Mouse (Mus musculus) testis, adult 10 weeks (tissue): ENCODE results near the gene Rab11fip4. TPM values are rescaled to one million over a fixed set of nuclear protein-coding genes. Genes with fewer than 3 reads are reported as not detected.

Experiments
- polyA plus RNA-seq: library from polyadenylated mRNA; stranded (reverse); fragments of 350-450 nt; fragmentation: Illumina TruSeq; extraction: RNeasy Lipid Tissue Mini Kit (QIAGEN cat#74804); gene quantifications from one replicate; pipeline ENCODE4 v1.2.3, GENCODE M21; 2014; ENCODE audit warnings: low read depth, low replicate concordance

Rab11fip4 gene
- polyA plus RNA-seq, result 2.1 TPM

GRCm38 (mm10) chr11:79590664-79591590 lies at the start of gene Rab11fip4:
Rab11fip4 (plus strand) TSS chr11:79591212.

Other genes starting within 250 kb of the Rab11fip4 start
- gene Omg, start 87.1 kb upstream of the Rab11fip4 start, polyA plus RNA-seq, result not detected
- gene Evi2b, start 67.5 kb upstream of the Rab11fip4 start, polyA plus RNA-seq, result 0.29 TPM
- 0.07 TPM for gene Evi2, start 60.6 kb upstream of the Rab11fip4 start, polyA plus RNA-seq
- gene Evi2a, start 60.6 kb upstream of the Rab11fip4 start, polyA plus RNA-seq, result 1.3 TPM